Mouse (Mus musculus) myocyte (in vitro differentiated cells): ENCODE results near the gene Ispd.

Source experiments
- CEBPB ChIP-seq: IDR thresholded peaks from 2 replicates; pipeline ENCODE4 v1.6.1; 2011; ENCODE audit warnings: mild to moderate bottlenecking, moderate library complexity; ENCODE audit not compliant: poor library complexity, insufficient read depth, severe bottlenecking
- POLR2A ChIP-seq: IDR thresholded peaks from one replicate; pipeline ENCODE4 v1.6.1; 2011; ENCODE audit warnings: low read depth, mild to moderate bottlenecking, control low read depth, moderate library complexity; ENCODE audit not compliant: insufficient read length
- POLR2AphosphoS2 ChIP-seq: IDR thresholded peaks from one replicate; pipeline ENCODE4 v1.6.1; 2011; ENCODE audit warnings: low read depth, control low read depth; ENCODE audit not compliant: insufficient read length
- REST ChIP-seq: IDR thresholded peaks from one replicate; pipeline ENCODE4 v1.6.1; 2011; ENCODE audit warnings: mild to moderate bottlenecking, control low read depth, moderate library complexity; ENCODE audit not compliant: insufficient read depth, insufficient read length
- TCF12 ChIP-seq: IDR thresholded peaks from one replicate; pipeline ENCODE4 v1.6.1; 2011; ENCODE audit warnings: mild to moderate bottlenecking, control low read depth; ENCODE audit not compliant: poor library complexity, insufficient read depth, severe bottlenecking

GRCm38 (mm10) chr12:36532525-36532924 is 151.3 kb downstream of the Ispd start:
- TF ChIP-seq CEBPB: no peak
- no peak for TF ChIP-seq POLR2A
- TF ChIP-seq TCF12: no peak
- TF ChIP-seq POLR2AphosphoS2: no peak
- no peak for TF ChIP-seq REST
